Mouse (Mus musculus) brain, embryonic 14.5 days (tissue): ENCODE results near the gene Cenpx.

ENCODE experiments used
- CTCF ChIP-seq: fragments of 200-500 bp; IDR thresholded peaks from 2 replicates; pipeline ENCODE4 v1.5.1; 2012; ENCODE audit warnings: inconsistent platforms, mild to moderate bottlenecking, moderate library complexity, borderline replicate concordance; ENCODE audit not compliant: insufficient read depth, insufficient read length; ENCODE audit errors: extremely low read depth
- POLR2A ChIP-seq: fragments of 200-500 bp; IDR thresholded peaks from 2 replicates; pipeline ENCODE4 v1.6.1; 2012; ENCODE audit warnings: mild to moderate bottlenecking, inconsistent platforms, borderline replicate concordance; ENCODE audit not compliant: poor library complexity, insufficient read depth, insufficient read length, severe bottlenecking; ENCODE audit errors: extremely low read depth

- no peak for TF ChIP-seq CTCF
- no peak for TF ChIP-seq POLR2A
Measured at GRCm38 (mm10) chr11:120747974-120748373, 34.4 kb upstream of the Cenpx start.
